Mouse (Mus musculus) intestine, embryonic 15.5 days (tissue): Measurements from ENCODE around the gene Fbxw4. TPM values are rescaled to one million over a fixed set of nuclear protein-coding genes. Genes with fewer than 3 reads are reported as not detected.

Source experiments
- ATAC-seq: fragments of 200-750 bp; cut with Nextera tagmentation; 2 replicates; pipeline ENCODE4 v1.8.0; 2017; ENCODE audit warnings: moderate TSS enrichment, moderate library complexity
- H3K27ac ChIP-seq: fragments of 300-500 bp; sonication (generic); 2 replicates; pipeline ENCODE4 v1.5.1; 2015; ENCODE audit warnings: mild to moderate bottlenecking, inconsistent platforms
- H3K27me3 ChIP-seq: fragments of 300-500 bp; sonication (generic); replicated peaks from 2 replicates; pipeline ENCODE4 v1.6.1; 2015; ENCODE audit warnings: inconsistent platforms
- H3K36me3 ChIP-seq: fragments of 300-500 bp; sonication (generic); 2 replicates; pipeline ENCODE4 v1.6.1; 2015; ENCODE audit warnings: inconsistent platforms
- H3K4me1 ChIP-seq: fragments of 300-500 bp; sonication (generic); replicated peaks from 2 replicates; pipeline ENCODE4 v1.6.1; 2015; ENCODE audit warnings: inconsistent platforms
- H3K4me2 ChIP-seq: fragments of 300-500 bp; sonication (generic); replicated peaks from 2 replicates; pipeline ENCODE4 v1.6.1; 2015; ENCODE audit warnings: mild to moderate bottlenecking, inconsistent platforms
- H3K4me3 ChIP-seq: fragments of 300-500 bp; sonication (generic); replicated peaks from 2 replicates; pipeline ENCODE4 v1.5.1; 2015; ENCODE audit warnings: inconsistent platforms
- H3K9ac ChIP-seq: fragments of 300-500 bp; sonication (generic); 2 replicates; pipeline ENCODE4 v1.6.1; 2015; ENCODE audit warnings: inconsistent platforms
- H3K9me3 ChIP-seq: fragments of 300-500 bp; sonication (generic); 2 replicates; pipeline ENCODE4 v1.6.1; 2016; ENCODE audit warnings: inconsistent platforms
- WGBS: fragments of 180-500 bp; shearing (Covaris S2); methylation state at CpG from one replicate; pipeline ENCODE4 v1.1.7; 2015; 5-methylcytosine and 5-hydroxymethylcytosine counted together
- polyA plus RNA-seq: library from polyadenylated mRNA; unstranded; fragments of >200 nt; fragmentation: Nextera tagmentation; extraction: Ambion mirVana; gene quantifications from 2 replicates; pipeline ENCODE4 v1.2.1, GENCODE M21; 2015

The Fbxw4 gene
- polyA plus RNA-seq, 1 experiment from 2014 or later: 1.9 TPM

DNA sequence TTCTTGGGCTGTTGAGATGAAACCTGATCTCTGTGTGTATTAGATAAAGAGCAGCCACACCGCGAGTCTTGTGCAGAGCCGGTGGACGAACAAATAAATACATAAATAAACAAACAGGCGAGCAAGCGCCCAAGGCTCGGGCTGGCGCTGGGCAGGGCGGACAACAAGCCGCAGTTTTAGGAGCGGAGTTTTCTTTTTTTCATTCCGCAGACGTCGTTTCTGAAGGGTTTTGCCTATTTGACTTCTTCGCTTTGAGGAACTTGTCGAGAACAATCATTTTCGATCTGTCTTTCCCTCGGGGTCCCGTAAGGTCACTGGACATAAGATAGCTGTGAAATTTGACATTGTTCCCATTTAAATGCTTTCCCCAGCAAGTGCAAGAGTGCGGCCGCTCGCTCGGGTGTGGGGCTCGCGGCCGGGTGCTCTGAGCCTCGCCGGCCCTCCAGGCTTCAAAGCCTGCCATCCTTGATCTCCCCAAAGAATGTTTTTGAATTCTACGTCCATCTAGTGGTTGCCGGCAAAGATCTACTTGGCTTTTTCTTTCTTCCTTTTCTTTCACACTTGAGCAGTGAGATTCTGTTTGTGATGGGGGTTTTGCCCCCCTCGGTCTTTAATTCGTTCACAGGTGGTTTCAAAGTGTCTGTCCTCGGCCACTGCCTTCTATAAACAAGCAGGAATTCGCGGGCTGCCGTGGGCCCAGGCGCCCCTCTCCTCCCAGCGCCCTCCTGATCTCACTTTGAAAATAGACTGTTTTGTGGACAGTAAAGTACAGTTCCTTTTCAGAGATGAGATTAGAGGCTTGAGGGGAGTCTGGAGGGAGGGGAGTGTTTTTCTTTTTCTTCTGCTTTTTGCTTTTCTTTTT is 15.8 kb upstream of the Fbxw4 start:
- no peak overlapping the region; the same call in 1 of the 2 replicates for H3K9ac ChIP-seq
- no peak overlapping the region for H3K27ac ChIP-seq
- H3K4me3 ChIP-seq: peak overlapping the region; percentile 22
- H3K9me3 ChIP-seq: no peaks in the 10 kb centered on the region
- H3K27me3 ChIP-seq: peaks cover 9% of the 10 kb centered on the region
- WGBS: under 1% methylated on average over 38 of the region's 38 CpGs
- H3K36me3 ChIP-seq: no peaks in the 10 kb centered on the region
- H3K4me2 ChIP-seq: peak overlapping the region; percentile 65
- no peaks in the 10 kb centered on the region; the same call in 1 of the 2 replicates for H3K4me1 ChIP-seq
- ATAC-seq: no peak

DNA sequence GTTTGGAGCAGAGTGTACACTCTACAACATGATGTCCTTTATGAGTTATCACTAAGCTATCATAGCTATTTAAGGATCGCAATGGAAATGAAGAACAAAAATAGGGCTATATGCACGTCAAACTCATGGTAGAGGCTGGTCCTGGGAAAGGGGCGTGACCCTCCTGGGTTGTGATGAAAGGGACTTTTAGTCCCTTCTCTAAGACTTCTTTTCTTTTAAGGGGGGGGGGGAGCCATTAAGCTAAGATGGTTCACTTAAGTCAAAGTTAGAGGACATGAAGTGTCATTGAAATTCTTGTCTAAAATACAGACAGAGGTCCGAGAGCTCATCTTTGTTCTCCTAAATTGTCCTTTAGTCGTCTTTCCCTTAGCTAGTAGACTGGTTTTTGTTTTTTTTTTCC is 15.1 kb upstream of the Fbxw4 start:
- Histone ChIP-seq H3K36me3 (no peaks in the 10 kb centered on the region), H3K27me3 (peaks cover 9% of the 10 kb centered on the region), H3K4me2 (no peak overlapping the region), H3K4me3 (no peak overlapping the region), H3K27ac (no peak overlapping the region), H3K4me1 (no peaks in the 10 kb centered on the region; the same call in 1 of the 2 replicates), H3K9me3 (no peaks in the 10 kb centered on the region), H3K9ac (no peak overlapping the region)
- no peak for ATAC-seq
- 35% methylated on average over 5 of the region's 5 CpGs for WGBS

- Histone ChIP-seq H3K4me1 (no peaks in the 10 kb centered on the region; the same call in 1 of the 2 replicates), H3K4me3 (no peak overlapping the region), H3K27me3 (peaks cover 9% of the 10 kb centered on the region), H3K27ac (no peak overlapping the region), H3K9ac (no peak overlapping the region), H3K36me3 (no peaks in the 10 kb centered on the region), H3K9me3 (no peaks in the 10 kb centered on the region), H3K4me2 (no peak overlapping the region)
- no peak for ATAC-seq
- WGBS: 72% methylated on average over 9 of the region's 9 CpGs
These were observed 12.9 kb upstream of the Fbxw4 start for GRCm38 (mm10) chr19:45672971-45673370.

- no peak overlapping the region for H3K4me3 ChIP-seq
- no peak for ATAC-seq
These were observed 8.9 kb upstream of the Fbxw4 start for GRCm38 (mm10) chr19:45668986-45669385.

GRCm38 (mm10) chr19:45663851-45664250 is 3.7 kb upstream of the Fbxw4 start:
- no peak overlapping the region for H3K27ac ChIP-seq
- H3K9ac ChIP-seq: no peak overlapping the region
- peaks cover 4% of the 10 kb centered on the region; the same call in 1 of the 2 replicates for H3K4me1 ChIP-seq
- WGBS: 63% methylated on average over 2 of the region's 2 CpGs
- no peaks in the 10 kb centered on the region for H3K36me3 ChIP-seq
- no peak overlapping the region for H3K4me3 ChIP-seq
- no peaks in the 10 kb centered on the region for H3K27me3 ChIP-seq
- no peak for ATAC-seq
- no peak overlapping the region for H3K4me2 ChIP-seq
- no peaks in the 10 kb centered on the region for H3K9me3 ChIP-seq

More at GRCm38 (mm10) chr19:45668986-45669385, 8.9 kb upstream of the Fbxw4 start:
- WGBS: 89% methylated on average over 4 of the region's 4 CpGs
- H3K4me2 ChIP-seq: no peak overlapping the region
- no peaks in the 10 kb centered on the region for H3K9me3 ChIP-seq
- no peak overlapping the region for H3K9ac ChIP-seq
- no peaks in the 10 kb centered on the region for H3K36me3 ChIP-seq
- H3K4me1 ChIP-seq: no peaks in the 10 kb centered on the region
- no peak overlapping the region for H3K27ac ChIP-seq
- peaks cover 5% of the 10 kb centered on the region; the same call in 1 of the 2 replicates for H3K27me3 ChIP-seq

GRCm38 (mm10) chr19:45660503-45660790 is 335 bp upstream of the Fbxw4 start:
- H3K27ac ChIP-seq: peak overlapping the region; percentile 93
- 13% methylated on average over 18 of the region's 18 CpGs for WGBS
- no peaks in the 10 kb centered on the region for H3K36me3 ChIP-seq
- H3K27me3 ChIP-seq: no peaks in the 10 kb centered on the region
- H3K4me1 ChIP-seq: peaks cover 14% of the 10 kb centered on the region; the same call in 1 of the 2 replicates
- H3K9me3 ChIP-seq: no peaks in the 10 kb centered on the region
- peak overlapping the region; percentile 99 for H3K9ac ChIP-seq
- H3K4me3 ChIP-seq: peak overlapping the region; percentile 90
- H3K4me2 ChIP-seq: peak overlapping the region; percentile 71
- ATAC-seq: no peak

DNA sequence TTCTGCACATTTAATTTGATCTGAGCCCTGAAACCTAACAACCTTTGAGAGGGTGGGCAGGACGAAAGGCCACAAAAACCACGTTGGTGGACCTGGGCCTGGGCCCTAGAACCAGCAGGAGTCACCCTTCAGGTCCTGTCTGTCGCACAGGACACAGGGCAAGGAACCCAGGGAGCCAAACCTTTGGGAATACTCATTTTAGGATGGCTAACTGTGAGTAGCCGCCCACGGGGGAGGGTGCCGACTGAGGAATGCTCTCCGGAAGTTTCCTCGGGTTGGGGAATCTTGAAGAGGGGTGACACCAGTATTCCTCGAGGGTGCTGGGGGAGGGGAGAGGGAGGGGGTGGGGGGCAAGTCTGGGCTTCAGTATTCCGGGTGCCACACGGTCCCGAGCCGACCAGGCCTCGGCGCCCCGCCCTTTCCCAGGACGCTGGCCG is 793 bp downstream of the Fbxw4 start:
- Histone ChIP-seq H3K27ac (peak overlapping the region; percentile 93), H3K4me2 (peak overlapping the region; percentile 71), H3K36me3 (no peaks in the 10 kb centered on the region), H3K27me3 (no peaks in the 10 kb centered on the region), H3K9ac (peak overlapping the region; percentile 99), H3K4me3 (peak overlapping the region; percentile 90), H3K4me1 (peaks cover 14% of the 10 kb centered on the region), H3K9me3 (no peaks in the 10 kb centered on the region)
- peak; percentile 52 for ATAC-seq
- WGBS: 2% methylated on average over 18 of the region's 18 CpGs

- H3K36me3 ChIP-seq: no peaks in the 10 kb centered on the region
- WGBS: 66% methylated on average over 10 of the region's 10 CpGs
- peak overlapping the region; percentile 99 for H3K9ac ChIP-seq
- ATAC-seq: no peak
- no peaks in the 10 kb centered on the region for H3K27me3 ChIP-seq
- H3K27ac ChIP-seq: 0 out of 2 replicates have a peak overlapping the region, but pooled peaks have one; percentile 93
- no peaks in the 10 kb centered on the region for H3K9me3 ChIP-seq
- peak overlapping the region; percentile 90 for H3K4me3 ChIP-seq
- peak overlapping the region; percentile 71 for H3K4me2 ChIP-seq
- peaks cover 14% of the 10 kb centered on the region for H3K4me1 ChIP-seq
These were observed 1.4 kb downstream of the Fbxw4 start for GRCm38 (mm10) chr19:45658556-45659268.

DNA sequence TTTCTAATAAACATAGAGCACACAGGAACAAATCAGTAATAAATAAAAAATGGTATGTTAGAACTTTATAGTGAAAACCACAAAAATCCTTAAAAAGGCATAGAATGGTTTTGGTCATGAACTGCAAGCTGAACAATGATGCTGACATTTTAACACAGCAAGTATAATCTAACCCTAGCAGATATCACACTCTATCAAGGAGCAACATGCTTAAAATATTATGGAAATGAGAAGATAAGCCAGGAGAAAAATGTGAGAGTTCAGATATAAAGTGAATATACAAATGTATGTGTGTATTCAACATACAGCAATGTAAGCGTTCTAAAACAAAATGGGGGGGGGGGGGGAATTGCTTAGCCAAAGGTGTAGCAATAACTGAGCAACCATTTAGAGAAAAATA is 2.3 kb downstream of the Fbxw4 start:
- Histone ChIP-seq H3K4me3 (no peak overlapping the region), H3K36me3 (no peaks in the 10 kb centered on the region), H3K4me1 (peaks cover 14% of the 10 kb centered on the region), H3K9ac (no peak overlapping the region), H3K27ac (no peak overlapping the region), H3K4me2 (no peak overlapping the region), H3K9me3 (no peaks in the 10 kb centered on the region), H3K27me3 (no peaks in the 10 kb centered on the region)
- ATAC-seq: no peak
- 68% methylated on average over 1 of the region's 1 CpGs for WGBS

- ATAC-seq: no peak
- H3K4me1 ChIP-seq: peaks cover 17% of the 10 kb centered on the region
- no peak overlapping the region for H3K27ac ChIP-seq
- H3K36me3 ChIP-seq: no peaks in the 10 kb centered on the region
- H3K9me3 ChIP-seq: no peaks in the 10 kb centered on the region
- no peaks in the 10 kb centered on the region for H3K27me3 ChIP-seq
- no peak overlapping the region for H3K4me3 ChIP-seq
- no peak overlapping the region for H3K4me2 ChIP-seq
- H3K9ac ChIP-seq: no peak overlapping the region
- 60% methylated on average over 8 of the region's 8 CpGs for WGBS
These were observed 3.1 kb downstream of the Fbxw4 start for GRCm38 (mm10) chr19:45656810-45657595.

DNA sequence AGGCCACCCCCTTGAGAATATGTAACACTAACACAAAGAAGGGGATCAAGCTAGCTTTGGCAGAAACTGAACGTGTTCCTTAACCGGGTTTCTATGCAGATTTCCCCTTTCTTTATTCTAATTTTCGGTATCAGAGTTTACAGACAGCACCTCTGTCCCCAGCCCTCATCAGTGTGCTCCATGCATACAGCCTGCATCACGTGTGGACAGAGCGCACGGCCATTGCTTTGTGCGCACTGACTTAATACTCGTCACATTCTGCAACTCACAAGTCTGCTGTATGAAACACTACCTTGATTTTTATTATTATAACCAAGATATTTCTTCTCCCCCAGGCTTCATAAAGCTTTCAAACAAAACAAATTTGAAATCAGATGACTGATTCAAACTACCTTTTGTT is 4.2 kb downstream of the Fbxw4 start:
- H3K4me1 ChIP-seq: peaks cover 17% of the 10 kb centered on the region
- H3K9ac ChIP-seq: no peak overlapping the region
- no peaks in the 10 kb centered on the region for H3K36me3 ChIP-seq
- H3K27ac ChIP-seq: no peak overlapping the region
- H3K4me3 ChIP-seq: no peak overlapping the region
- no peaks in the 10 kb centered on the region for H3K9me3 ChIP-seq
- H3K4me2 ChIP-seq: no peak overlapping the region
- ATAC-seq: no peak
- WGBS: 70% methylated on average over 8 of the region's 8 CpGs
- no peaks in the 10 kb centered on the region for H3K27me3 ChIP-seq

DNA sequence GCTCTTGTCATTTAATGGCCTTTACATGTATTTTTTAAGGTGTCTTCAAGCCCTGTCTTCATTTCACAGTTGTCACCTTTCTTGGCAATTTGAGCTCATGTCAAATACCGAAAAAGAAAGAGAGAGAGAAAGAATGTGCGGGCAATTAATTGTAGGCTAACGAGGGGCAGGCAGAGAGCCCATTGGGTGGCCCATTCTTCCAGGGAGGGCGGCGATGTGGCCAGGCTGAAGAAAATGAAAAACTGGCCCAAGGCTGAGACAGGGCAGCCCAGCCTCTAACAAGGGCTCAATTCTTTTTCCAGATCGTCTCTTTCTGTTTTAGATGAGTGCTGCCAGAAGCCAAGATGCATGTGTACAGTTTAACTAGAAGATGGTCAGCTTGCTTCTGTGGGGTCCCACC is 6.1 kb downstream of the Fbxw4 start:
- H3K27me3 ChIP-seq: no peaks in the 10 kb centered on the region
- H3K9me3 ChIP-seq: no peaks in the 10 kb centered on the region
- H3K27ac ChIP-seq: no peak overlapping the region
- H3K36me3 ChIP-seq: no peaks in the 10 kb centered on the region
- no peak overlapping the region for H3K4me3 ChIP-seq
- ATAC-seq: no peak
- H3K9ac ChIP-seq: no peak overlapping the region
- 81% methylated on average over 6 of the region's 6 CpGs for WGBS
- H3K4me2 ChIP-seq: no peak overlapping the region
- peaks cover 14% of the 10 kb centered on the region for H3K4me1 ChIP-seq
